Mouse (Mus musculus): ENCODE results near the gene Rnps1.
A peak's percentile ranks its signal among the peaks of the same experiment; 100 is the strongest.

The Rnps1 gene

DNA sequence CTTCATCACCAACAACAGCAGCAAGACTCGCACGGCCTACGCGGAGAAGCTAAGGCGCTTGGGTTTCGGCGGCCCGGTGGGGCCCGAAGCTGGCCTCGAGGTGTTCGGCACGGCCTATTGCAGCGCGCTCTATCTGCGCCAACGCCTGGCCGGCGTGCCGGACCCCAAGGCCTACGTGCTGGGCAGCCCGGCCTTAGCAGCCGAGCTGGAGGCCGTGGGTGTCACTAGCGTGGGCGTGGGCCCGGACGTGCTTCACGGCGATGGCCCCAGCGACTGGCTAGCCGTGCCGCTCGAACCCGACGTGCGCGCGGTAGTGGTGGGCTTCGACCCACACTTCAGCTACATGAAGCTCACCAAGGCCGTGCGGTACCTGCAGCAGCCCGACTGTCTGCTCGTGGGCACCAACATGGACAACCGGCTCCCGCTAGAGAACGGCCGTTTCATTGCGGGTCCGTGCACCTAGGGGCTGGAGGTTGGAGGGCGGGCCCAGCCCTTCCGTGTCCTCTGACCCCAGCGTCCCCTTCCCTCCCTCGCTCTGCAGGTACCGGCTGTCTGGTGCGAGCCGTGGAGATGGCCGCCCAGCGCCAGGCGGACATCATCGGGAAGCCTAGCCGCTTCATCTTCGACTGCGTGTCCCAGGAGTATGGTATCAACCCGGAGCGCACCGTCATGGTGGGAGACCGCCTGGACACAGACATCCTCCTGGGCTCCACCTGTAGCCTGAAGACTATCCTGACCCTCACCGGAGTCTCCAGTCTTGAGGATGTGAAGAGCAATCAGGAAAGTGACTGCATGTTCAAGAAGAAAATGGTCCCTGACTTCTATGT, 56.5 kb downstream of the Rnps1 start:
- DNase-seq = peak; percentile 64

DNA sequence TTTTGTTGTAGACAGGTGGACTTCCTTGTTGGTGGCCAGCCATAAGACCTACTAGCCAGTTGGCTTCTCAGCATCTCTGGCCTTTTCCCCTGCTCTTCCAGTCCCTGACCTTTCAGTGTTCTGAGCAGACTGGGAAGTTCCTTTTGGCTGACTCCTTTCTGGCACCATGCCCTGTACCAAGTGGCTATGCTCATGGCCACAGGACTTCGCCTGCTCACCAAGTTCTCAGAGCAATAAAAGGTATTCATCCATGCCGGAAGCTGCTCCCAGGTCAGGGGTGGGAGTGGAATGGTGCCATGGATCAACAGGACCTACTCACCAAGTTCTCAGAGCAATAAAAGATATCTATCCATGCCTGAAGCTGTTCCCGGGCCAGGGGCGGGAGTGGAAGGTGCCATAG, 58.1 kb downstream of the Rnps1 start:
- peak; percentile 86 for DNase-seq

DNA sequence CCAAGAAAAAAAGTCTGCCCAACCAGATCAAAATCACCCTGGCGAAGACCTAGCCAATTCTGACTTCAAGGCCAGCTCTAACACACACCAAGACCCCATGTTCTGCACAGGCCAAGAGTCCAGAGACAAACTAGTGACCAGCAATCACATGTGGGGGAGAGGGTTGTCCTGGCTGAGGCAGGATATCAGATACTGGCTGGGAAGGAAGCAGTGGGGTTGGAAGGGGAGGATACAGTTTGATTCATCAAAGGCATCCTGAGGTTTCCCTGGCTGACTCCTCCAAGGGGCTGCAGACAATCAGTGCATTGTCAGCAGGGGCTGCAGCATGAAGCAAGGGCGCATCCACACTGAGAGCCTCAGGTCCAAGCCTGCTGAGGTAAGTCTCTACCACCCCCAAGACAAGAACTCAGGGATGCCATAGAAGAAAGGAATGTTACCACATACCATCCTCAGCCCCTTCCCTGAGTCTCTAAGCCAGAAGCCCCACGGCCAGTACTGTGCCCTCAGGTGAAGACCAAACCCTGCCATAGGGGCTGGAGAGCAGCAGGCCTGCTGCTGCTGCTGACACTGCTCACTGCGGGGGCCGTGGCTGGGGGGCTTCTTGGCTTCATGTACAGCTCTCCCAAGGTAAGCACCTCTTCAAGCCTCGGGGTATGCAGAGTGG, 59.4 kb downstream of the Rnps1 start, which contains the start of gene Bricd5:
Gene Bricd5 (plus strand): TSS at position 273 of the 664 bp plus-strand sequence.
- no peak for DNase-seq

GRCm38 (mm10) chr17:24474557-24474956, 60.2 kb downstream of the Rnps1 start:
- DNase-seq = no peak

Measured in kidney, postnatal 10 days (tissue).